Mouse (Mus musculus) granulocyte monocyte progenitor cell, adult 5-6 weeks (primary cell): ENCODE data around the gene Glb1. TPM values are rescaled to one million over a fixed set of nuclear protein-coding genes. Genes with fewer than 3 reads are reported as not detected.

Experiments used
- ATAC-seq: replicated peaks from 2 replicates; pipeline ENCODE4 v1.8.0; 2016; ENCODE audit warnings: mild to moderate bottlenecking, moderate TSS enrichment, inconsistent platforms; ENCODE audit not compliant: poor library complexity, severe bottlenecking
- total RNA-seq, 2 experiments: library from RNA; stranded (forward) in 1 of 2; stranded (reverse) in 1 of 2; fragments of 200-712, 200-1000 nt in 1 of 2; fragments of >200 nt in 1 of 2; fragmentation: Nextera tagmentation in 1 of 2; gene quantifications; 2 replicates each; pipeline ENCODE4 v1.2.3; 2014 to 2017

The Glb1 gene
- 38.7 and 46.7 TPM in 2 replicates for total RNA-seq (2014; fragmentation: Nextera tagmentation)
- 40.8 and 42.9 TPM in 2 replicates for total RNA-seq (2017)

- ATAC-seq = peak; percentile 87
Observed at GRCm38 (mm10) chr9:114400949-114401684, at the start of gene Glb1, which contains the start of gene Tmppe. Gene Glb1 (plus strand): TSS chr9:114401076. Gene Tmppe (plus strand): TSS chr9:114401105.

DNA sequence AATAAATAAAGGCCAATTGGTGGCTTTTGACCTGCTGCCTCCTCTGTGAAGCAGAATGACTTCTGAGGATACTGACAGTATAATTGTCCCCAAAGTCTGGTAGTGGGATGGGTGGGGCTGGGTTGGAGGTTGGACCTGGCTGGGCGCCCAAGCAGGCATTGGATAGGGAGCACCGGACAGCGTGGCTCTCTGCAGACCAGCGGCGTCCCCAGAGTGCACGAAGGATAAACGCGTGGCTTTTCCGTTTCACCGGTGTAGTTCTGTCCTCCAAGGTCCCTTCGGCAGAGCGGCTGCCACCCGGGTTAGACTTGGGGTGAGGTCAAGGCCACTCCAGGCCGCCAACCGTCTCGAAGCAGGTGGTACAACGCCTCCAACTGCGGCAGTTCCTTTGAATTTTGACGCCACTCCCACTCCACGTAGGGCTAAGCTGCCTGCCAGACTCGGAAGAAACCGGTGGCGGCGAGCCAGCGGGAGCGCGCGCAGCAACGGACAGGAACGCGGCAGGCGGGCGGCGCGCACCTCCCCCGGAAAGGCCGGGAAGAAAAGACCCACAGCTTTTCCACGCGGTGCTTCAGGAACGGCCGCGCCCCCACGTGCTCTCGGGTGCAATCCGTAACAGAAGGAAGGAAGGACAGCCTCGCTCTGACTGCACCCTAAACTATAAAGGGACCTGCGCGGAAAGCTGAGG is 32.9 kb upstream of the Glb1 start:
- peak; percentile 82 for ATAC-seq

DNA sequence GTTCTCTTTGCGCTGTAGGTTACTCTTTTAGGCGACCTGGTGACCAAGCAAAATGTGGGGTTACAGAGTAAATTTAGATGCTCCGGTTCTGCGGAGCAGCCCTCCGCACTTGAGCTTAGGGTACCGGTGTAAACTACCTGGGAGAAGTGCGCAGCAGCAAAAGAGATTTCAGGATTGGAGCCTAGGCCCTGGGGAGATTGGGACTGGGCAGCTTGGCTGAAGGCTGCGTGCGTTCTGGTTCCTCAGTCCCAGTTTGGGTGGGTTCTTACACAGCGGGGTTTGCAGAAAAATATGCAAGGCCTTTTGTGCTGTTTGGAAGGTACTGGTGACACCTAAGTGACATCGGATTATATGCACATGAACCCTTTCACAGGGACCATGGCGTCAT is 32.4 kb upstream of the Glb1 start:
- ATAC-seq = peak; percentile 1

GRCm38 (mm10) chr9:114369389-114369788 is 31.5 kb upstream of the Glb1 start:
- ATAC-seq = peak; percentile 50

DNA sequence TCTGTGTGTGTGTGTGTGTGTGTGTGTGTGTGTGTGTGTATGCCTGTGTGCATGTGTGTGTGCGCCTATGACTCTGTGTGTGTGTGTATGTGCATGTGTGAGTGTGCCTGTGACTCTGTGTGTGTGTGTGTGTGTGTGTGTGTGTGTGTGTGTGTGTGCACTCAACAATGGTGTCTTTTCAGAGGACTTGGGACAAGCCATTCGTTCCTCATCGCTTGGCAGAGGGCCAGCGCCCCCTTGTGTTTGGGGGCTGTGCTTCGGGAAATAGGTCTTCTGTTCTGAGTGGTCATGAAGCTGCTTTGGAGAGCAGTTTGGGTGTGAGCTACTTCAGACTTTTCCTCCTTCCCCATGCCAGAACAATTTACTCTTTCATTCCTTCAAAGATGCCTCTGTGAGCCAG is 29.2 kb upstream of the Glb1 start:
- ATAC-seq = 0 out of 2 replicates have a peak, but pooled peaks have one; percentile 18

DNA sequence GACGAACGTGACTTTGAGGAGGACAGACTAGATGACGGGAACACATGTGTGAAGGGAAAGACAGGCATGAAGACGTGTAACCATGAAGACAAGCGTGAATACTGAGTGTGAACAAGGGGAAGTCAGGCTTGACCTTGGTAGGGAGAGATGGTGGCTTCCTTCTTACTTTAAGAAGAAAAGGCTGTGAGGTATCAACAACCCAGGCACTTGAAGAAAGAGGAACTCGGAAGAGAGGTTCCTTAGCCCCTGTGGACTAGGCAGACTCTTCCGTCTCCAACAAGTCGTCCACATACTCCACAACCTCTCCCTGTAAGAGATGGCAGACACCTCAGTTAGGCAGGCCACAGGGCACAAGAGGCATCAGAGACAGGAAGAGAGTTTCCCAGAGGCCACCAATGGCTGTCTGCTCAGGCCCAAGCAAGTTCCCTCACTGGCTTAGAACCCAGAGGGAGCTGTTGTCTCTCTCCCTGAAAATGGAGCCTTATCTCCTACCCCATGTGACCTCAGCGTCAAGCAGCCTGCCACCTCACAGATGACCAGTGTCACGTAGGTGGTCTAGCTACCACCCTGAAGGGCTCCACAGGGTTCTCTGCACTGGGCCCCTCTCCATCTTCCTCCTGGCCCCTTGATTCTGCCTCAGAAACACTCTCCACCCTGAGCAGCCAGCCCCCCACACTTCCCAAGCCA is 25.5 kb upstream of the Glb1 start:
- peak; percentile 52 for ATAC-seq

GRCm38 (mm10) chr9:114377168-114377567 is 23.7 kb upstream of the Glb1 start:
- ATAC-seq = no peak

DNA sequence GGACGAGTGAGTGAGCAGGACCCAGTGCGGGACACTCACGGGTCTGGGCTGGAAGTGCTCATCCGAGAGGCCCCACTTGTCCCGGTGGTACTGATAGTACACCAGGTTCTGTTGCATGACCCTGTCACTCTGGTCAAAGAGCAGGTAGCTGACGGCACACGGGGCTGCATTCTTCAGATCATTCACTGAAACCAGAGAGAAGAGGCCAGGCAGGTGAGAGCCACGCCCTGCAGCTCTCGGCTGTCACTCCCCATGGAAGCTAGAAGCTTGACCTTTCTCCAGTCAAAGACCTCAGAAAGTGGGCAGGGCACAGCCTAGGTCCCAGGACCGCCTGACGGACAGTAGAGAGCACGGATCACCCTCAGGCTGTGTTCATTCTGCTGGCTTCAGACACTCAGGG is 21.0 kb upstream of the Glb1 start:
- no peak for ATAC-seq

DNA sequence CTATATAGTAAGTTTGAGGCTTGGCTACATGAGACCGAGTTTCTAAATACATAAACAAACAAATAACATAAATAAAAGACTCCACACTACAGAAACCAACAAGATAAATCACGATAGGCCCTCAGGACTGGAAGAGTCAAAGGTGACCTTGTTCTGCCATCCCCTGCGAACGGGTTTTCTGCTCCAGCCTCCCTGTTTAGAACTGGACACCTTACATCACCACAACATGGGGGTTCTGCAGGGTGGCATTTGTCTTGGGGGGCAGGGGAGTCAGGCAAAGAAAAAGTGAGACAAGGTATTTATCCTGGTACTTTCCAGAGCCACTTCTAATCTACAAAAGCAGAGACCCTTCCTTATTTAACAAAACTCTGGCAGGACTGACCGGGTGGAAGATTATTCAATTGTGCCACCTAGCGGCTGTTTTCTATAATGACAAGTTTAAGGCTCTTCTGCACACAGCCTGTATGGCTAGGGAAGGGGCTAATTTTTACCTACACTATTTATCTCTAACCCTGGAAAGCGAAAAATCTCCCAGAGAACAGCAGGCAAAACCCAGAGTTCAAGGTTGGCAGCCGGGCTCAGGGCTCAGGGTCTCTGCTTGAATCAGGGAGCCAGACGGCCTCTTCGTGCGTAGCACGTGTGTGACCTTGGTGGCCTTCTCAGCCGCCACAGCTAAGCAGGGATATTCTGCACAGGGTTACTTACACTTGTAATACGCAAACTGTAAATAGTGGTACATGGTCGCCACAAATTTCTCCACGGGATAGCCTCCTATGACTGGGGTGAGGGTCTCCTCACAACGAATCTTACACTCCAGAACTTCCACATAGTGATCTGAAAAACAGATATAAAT is 19.8 kb upstream of the Glb1 start:
- ATAC-seq = peak; percentile 74

DNA sequence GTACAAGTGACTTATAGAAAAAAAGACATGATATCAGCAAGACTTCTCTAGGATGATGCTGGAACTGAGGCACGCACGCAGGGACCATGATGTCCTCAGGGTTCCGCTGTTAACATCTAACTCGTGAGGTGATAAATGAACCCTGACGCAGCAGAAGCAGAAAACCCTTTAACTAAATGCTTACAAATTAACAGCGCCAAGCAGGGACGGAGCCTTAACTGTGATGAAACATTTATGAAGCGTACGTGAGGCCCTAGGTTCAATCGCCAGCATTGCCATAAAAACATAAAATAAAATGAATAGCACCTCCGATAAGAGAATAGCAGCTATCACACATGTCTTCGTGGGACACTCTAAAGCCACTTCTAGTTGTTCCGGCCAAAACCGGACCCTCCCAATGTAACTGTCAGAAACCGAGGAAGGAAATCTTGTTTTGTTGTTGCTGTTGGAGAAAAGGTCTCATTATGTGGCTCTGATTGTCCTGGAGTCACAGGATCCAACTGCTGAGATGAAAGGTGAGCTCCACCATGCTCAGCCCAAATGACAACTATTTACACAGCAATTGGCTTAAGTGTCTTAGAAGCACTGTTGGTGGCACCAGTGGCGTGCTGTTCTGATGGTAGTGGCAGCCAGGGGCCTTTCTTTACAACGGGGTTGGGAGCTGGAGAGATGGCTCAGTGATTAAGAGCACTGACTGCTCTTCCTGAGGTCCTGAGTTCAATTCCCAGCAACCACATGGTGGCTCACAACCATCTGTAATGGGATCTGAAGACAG is 17.8 kb upstream of the Glb1 start:
- ATAC-seq = no peak

DNA sequence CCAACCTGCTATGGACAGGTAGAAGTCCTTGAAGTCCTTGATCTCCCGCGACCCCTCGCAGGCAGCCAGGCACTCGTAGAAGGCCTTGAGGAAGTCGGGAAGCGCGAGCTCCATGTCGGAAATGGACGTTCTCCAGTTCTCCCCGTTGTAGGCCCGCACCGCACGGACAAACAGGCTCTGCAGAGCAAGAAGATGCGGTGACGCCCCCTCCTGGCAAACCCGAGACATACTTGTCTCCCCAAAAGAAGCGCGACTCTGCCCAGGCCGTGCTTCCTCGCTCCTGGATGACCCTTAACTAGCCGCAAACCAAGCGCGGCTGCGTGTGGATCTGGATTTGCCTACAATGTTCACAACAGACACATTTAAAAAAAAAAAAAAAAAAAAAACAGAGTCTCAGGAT is 16.2 kb upstream of the Glb1 start:
- ATAC-seq = no peak

- ATAC-seq = no peak
Observed at GRCm38 (mm10) chr9:114385160-114385559, 15.7 kb upstream of the Glb1 start.

- ATAC-seq = no peak
Observed at GRCm38 (mm10) chr9:114387086-114387485, 13.8 kb upstream of the Glb1 start.

DNA sequence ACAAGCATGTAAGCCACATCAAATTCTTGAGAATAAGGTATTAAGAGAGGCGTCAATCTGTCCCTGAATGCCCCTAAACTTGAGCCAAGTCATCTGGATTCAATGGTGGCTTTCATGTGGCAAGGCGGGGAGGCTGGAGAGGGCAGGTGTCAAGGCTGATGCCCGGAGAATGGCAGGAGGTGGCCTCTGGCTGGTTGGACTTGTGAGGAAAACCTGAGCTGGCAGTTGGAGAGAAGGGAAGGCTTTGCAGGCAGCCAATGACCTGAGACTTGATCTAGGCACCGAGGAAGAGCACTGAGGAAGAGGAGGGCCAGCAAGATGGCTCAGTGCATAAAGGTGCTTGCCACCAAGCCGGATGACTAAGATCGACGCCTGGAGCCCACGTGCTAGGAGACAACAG is 12.6 kb upstream of the Glb1 start:
- no peak for ATAC-seq

GRCm38 (mm10) chr9:114388701-114389370 is 12.0 kb upstream of the Glb1 start:
- ATAC-seq = no peak

DNA sequence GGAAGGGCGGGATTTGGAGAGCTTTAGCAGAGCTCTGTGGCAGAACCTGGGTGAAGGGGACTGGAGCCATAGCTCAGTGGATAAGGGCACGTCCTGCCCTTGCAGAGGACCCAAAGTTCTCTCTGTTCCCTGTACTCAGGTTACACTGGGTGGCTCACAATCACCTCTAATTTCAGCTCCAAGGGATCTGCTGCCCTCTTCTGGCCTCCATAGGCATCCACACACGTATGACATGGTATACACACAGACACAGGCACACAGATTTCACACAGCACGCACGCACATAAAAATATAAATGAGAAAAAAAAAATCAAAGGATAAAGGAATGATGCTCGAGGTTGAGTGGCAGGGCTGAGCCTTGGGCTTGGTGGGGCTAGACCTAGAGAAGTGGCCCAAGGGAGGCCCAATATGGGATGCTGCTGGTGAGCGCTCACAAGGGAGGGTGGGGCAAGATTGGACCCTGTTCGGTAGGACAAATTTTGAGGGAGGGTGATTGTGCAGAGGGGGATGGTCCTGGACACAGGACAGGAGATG is 11.4 kb upstream of the Glb1 start:
- peak; percentile 33 for ATAC-seq

DNA sequence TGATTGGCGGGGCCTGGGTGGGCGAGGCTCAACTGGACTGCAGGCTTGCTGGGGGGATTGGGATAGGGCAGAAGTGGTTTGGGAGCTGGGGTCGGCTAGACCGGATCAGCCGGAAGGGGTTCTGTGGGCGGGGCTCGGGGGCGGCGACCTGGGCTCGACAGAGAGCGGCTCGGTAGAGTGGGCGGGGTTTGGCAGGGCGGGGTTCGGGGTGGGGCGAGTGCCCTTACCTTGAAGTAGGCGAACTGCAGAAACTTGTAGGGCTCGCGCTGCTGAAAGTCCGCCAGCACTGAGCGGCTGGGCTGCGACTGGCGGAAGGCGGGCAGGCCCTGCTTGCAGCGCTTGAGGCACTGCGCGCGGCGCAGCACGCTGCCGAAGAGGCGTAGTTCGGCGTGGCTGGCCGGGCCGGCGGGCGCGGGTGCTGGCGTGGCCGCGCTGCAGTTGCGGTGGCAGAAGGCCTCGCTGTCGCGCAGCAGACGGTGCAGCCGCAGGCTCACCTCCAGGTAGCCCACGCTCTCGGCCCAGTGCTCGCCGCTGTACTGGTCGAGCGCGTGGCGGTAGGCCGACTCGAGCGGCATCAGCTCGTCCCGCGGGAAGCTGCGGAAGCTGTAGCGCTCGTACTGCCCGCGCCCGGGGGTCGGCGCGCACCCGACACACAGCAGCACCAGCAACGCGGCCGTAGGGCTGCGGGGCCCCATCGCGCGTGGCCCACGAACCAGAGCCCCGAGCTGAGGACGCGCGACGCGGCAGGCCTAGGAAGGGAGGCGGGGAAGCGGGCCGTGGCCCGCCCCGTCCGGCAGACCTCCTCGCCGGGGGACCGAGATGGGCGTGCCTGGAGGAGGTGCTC is 10.7 kb upstream of the Glb1 start, which contains the start of gene Crtap:
Crtap (minus strand) TSS at position 771 of the 844 bp plus-strand sequence.
- peak; percentile 79 for ATAC-seq

DNA sequence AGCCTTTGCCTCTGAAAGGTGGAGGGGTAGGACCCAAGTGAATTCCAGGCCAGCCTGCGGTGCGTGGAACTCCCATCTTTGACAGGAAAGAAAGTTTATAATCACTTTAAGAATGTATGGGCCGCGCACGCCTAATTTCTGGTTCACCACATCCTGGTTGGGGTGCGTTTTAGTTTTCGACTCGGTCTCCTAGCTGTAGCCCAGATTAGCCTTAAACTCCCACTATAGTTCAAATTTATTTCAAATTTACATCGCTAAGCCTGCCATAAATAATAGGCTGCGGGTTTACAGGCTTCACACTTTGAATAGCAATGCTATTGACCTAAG is 10.2 kb upstream of the Glb1 start:
- ATAC-seq = no peak
